Mouse (Mus musculus) embryonic facial prominence, embryonic 14.5 days (tissue): ENCODE data around the gene 4933427I04Rik. TPM values are rescaled to one million over a fixed set of nuclear protein-coding genes. Genes with fewer than 3 reads are reported as not detected.

Experiments
- ATAC-seq: fragments of 200-750 bp; cut with Nextera tagmentation; 2 replicates; pipeline ENCODE4 v1.8.0; 2017; ENCODE audit warnings: low read depth, moderate number of reproducible peaks, moderate TSS enrichment
- DNase-seq: peaks from one replicate; pipeline ENCODE4 v3.0.0-alpha.2; 2015; ENCODE audit warnings: low spot score
- H3K27ac ChIP-seq: fragments of 300-500 bp; sonication (generic); replicated peaks from 2 replicates; pipeline ENCODE4 v1.5.1; 2014; ENCODE audit warnings: low read depth, mild to moderate bottlenecking, low read length, moderate library complexity
- H3K27me3 ChIP-seq: fragments of 300-500 bp; sonication (generic); replicated peaks from 2 replicates; pipeline ENCODE4 v1.6.1; 2014; ENCODE audit warnings: low read length; ENCODE audit not compliant: control insufficient read depth, insufficient read depth
- H3K36me3 ChIP-seq: fragments of 300-500 bp; sonication (generic); 2 replicates; pipeline ENCODE4 v1.6.1; 2014; ENCODE audit warnings: low read length, mixed read lengths; ENCODE audit not compliant: control insufficient read depth, insufficient read depth
- H3K4me1 ChIP-seq: fragments of 300-500 bp; sonication (generic); 2 replicates; pipeline ENCODE4 v1.6.1; 2014; ENCODE audit warnings: antibody characterized with exemption, low read length; ENCODE audit not compliant: control insufficient read depth, insufficient read depth
- H3K4me2 ChIP-seq: fragments of 300-500 bp; sonication (generic); 2 replicates; pipeline ENCODE4 v1.6.1; 2014; ENCODE audit warnings: low read depth, mild to moderate bottlenecking, low read length, moderate library complexity, mixed read lengths
- H3K4me3 ChIP-seq: fragments of 300-500 bp; sonication (generic); 2 replicates; pipeline ENCODE4 v1.5.1; 2014; ENCODE audit warnings: low read depth, mild to moderate bottlenecking, low read length
- H3K9ac ChIP-seq: fragments of 300-500 bp; sonication (generic); 2 replicates; pipeline ENCODE4 v1.6.1; 2014; ENCODE audit warnings: low read depth, mild to moderate bottlenecking, low read length, moderate library complexity, mixed read lengths
- H3K9me3 ChIP-seq: fragments of 300-500 bp; sonication (generic); 2 replicates; pipeline ENCODE4 v1.6.1; 2016; ENCODE audit warnings: low read length; ENCODE audit not compliant: control insufficient read depth
- WGBS: fragments of 180-500 bp; shearing (Covaris S2); extraction: QIAGEN DNeasy Blood & Tissue Kit; methylation state at CpG from one replicate; pipeline ENCODE4 v1.1.7; 2014; 5-methylcytosine and 5-hydroxymethylcytosine counted together
- polyA plus RNA-seq: library from polyadenylated mRNA; unstranded; fragments of >200 nt; fragmentation: Nextera tagmentation; extraction: Ambion mirVana; gene quantifications from 2 replicates; pipeline ENCODE4 v1.2.1, GENCODE M21; 2014

The 4933427I04Rik gene
- polyA plus RNA-seq, 1 experiment from 2014 or later: not detected

DNA sequence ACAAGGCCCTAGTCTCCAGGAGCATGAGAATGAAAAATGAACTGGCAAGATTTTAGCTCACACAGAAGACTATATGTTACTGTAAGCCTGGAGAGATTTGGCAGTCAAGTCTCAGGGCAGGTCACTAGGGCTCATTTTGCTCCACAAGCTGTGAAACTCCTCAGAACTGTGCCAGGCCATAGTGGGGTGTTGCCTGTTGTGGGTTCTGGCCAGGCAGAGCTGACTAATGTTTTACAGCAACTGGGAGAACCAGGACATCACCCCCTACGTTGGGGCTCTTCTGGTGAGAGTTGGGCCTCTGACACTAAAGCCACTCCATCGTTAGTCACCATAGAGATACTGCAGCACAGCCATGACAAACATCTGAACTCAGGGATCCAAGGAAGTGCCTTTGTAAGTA, 324 bp downstream of the 4933427I04Rik start:
- Histone ChIP-seq H3K36me3 (no peaks in the 10 kb centered on the region), H3K9ac (no peak overlapping the region), H3K9me3 (no peaks in the 10 kb centered on the region), H3K4me3 (no peak overlapping the region), H3K27me3 (no peaks in the 10 kb centered on the region), H3K4me1 (no peaks in the 10 kb centered on the region), H3K4me2 (no peak overlapping the region), H3K27ac (no peak overlapping the region)
- 62% methylated on average over 2 of the region's 2 CpGs for WGBS
- ATAC-seq: no peak
- no peak for DNase-seq

GRCm38 (mm10) chr4:123860621-123861020, 1.1 kb downstream of the 4933427I04Rik start:
- DNase-seq (no peak), ATAC-seq (no peak)
- WGBS: 83% methylated on average over 5 of the region's 5 CpGs
- no peak overlapping the region for H3K9ac ChIP-seq
- H3K36me3 ChIP-seq: no peaks in the 10 kb centered on the region
- H3K27ac ChIP-seq: no peak overlapping the region
- no peak overlapping the region for H3K4me3 ChIP-seq
- no peaks in the 10 kb centered on the region for H3K9me3 ChIP-seq
- H3K4me1 ChIP-seq: no peaks in the 10 kb centered on the region
- no peaks in the 10 kb centered on the region for H3K27me3 ChIP-seq
- no peak overlapping the region for H3K4me2 ChIP-seq

DNA sequence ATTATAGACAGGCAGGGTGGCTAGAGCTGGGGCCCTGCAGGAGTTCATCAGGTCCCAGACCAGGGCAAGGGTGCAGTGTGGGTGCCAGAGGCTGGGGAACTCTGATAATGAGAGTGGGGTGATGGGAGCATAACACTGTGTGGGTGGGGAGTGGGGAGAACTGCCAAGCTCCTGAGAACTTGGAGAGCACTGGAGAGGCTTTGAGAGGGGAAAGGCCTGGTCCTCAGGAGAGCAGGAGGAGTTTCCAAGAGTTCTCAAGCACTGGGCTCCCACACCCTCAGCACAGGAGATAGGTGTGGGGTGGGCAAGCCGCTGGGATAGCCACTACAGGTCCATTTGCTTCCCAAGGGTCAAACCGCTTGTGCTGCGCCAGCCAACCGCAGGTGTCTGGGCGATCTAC, 34.2 kb downstream of the 4933427I04Rik start:
- ATAC-seq (no peak), DNase-seq (no peak)
- Histone ChIP-seq H3K4me3 (no peak overlapping the region), H3K27me3 (no peaks in the 10 kb centered on the region), H3K4me2 (no peak overlapping the region), H3K4me1 (no peaks in the 10 kb centered on the region), H3K27ac (no peak overlapping the region), H3K9ac (no peak overlapping the region), H3K36me3 (no peaks in the 10 kb centered on the region), H3K9me3 (no peaks in the 10 kb centered on the region)
- WGBS: 86% methylated on average over 5 of the region's 5 CpGs

DNA sequence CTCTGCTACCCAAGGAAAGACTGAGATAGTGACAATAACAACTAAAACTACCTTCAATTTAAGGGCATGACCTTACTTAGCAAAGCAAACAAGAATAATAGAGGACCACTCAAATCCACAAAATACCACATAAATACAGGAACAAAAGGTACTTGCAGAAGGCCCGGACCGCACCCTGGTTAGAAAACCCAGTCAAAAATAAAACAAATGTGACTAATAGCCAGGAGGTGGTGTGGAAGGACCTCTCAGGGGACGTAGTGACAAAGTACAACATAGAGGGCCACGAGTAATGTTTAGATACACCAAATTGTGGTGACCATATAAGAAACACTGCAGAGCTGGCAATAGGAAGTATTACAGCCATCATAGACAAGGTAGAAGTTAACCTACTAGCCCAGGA, 34.8 kb downstream of the 4933427I04Rik start:
- no peak for DNase-seq
- no peaks in the 10 kb centered on the region for H3K36me3 ChIP-seq
- no peaks in the 10 kb centered on the region for H3K4me1 ChIP-seq
- no peak overlapping the region for H3K4me2 ChIP-seq
- 82% methylated on average over 4 of the region's 4 CpGs for WGBS
- H3K27ac ChIP-seq: no peak overlapping the region
- no peaks in the 10 kb centered on the region for H3K9me3 ChIP-seq
- ATAC-seq: no peak
- no peak overlapping the region for H3K9ac ChIP-seq
- H3K27me3 ChIP-seq: no peaks in the 10 kb centered on the region
- no peak overlapping the region for H3K4me3 ChIP-seq

DNA sequence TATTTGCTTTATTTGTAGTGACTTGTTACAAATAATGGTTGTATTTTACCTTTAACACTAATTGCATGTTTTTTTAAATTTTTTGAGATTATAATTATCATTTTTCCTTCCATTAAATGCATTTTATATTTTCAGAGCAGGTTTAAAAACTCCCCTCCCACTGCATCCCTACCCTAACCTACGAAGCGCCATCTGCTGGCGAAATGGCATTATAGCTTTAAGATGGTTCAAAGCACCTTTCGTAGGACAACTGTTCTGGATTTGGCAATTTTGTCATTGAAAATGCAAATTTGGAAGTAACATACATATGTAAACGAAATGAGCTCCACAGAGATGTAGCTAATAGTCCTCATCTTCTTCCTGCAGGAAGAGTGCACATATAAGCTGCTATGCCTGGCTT, 39.2 kb downstream of the 4933427I04Rik start:
- no peak for ATAC-seq
- no peaks in the 10 kb centered on the region for H3K36me3 ChIP-seq
- H3K27ac ChIP-seq: no peak overlapping the region
- DNase-seq: peak; percentile 59
- H3K4me2 ChIP-seq: no peak overlapping the region
- WGBS: 12% methylated on average over 5 of the region's 5 CpGs
- H3K9ac ChIP-seq: no peak overlapping the region
- H3K4me3 ChIP-seq: no peak overlapping the region
- H3K27me3 ChIP-seq: no peaks in the 10 kb centered on the region
- no peaks in the 10 kb centered on the region for H3K4me1 ChIP-seq
- no peaks in the 10 kb centered on the region for H3K9me3 ChIP-seq

DNA sequence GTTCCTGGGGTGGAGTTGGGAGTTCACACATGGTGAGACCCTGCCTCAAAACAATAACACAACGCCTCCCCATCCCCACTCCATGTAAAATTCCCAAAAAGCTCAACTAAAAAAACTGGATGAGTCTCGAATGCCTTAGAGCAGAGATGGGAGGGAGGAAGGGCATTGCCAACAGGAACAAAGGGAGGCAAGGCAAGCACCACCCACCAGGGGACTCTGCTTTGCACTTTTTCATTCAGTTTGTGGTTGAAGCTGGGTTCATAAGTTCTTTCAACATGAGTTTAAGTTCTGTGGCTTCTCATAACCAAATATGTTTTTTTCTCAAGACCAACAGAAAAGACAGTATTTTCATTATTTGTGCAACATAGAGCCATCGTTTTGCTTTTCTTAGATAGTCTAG, 44.0 kb downstream of the 4933427I04Rik start:
- Histone ChIP-seq H3K9me3 (no peaks in the 10 kb centered on the region), H3K4me3 (no peak overlapping the region), H3K9ac (no peak overlapping the region), H3K27me3 (no peaks in the 10 kb centered on the region), H3K36me3 (peaks cover under 1% of the 10 kb centered on the region; the same call in 1 of the 2 replicates), H3K4me2 (peak overlapping the region; percentile 76; the same call in 1 of the 2 replicates), H3K4me1 (peaks cover 7% of the 10 kb centered on the region; the same call in 1 of the 2 replicates), H3K27ac (no peak overlapping the region)
- no peak for ATAC-seq
- WGBS: 75% methylated on average over 3 of the region's 3 CpGs
- no peak for DNase-seq

DNA sequence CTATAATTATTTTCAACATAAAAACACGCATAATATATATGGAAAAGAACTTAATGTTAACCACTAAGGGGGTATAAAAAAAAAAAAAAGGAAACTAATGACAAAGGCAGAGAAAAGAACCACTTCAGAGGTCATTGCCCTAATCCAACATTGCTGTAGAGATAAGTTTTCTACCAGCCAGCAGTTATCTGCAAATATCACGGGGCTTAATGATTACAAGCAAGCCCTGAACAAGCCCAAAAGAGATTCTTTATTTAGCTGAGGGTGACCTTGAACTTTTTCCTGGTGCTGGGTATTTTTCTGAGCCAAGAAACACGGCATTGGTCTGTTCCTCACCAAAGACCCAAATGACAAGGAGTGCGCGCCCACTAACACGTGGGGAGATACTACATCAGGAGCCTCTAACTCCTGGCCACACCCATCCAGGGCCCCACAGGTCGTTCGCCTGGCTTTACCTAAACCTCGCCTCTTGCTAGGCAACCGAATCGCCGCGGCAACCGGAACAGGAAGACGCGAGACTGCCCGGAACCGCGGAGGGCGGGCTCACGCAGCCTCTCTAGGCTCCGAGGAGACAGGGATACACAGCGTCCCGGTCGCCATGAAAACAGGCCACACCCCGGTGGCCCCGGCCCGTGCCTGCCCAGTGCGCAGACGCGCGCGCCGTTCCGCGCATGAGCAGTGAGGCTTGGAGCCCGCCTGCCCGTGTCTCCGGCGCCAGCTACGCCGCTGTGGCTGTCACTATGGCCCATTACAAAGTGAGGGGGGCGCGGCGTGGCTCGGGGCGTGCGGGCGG, 45.0 kb downstream of the 4933427I04Rik start, which contains the start of gene Mycbp:
TSS of gene Mycbp (plus strand) at position 500 of the 793 bp plus-strand sequence.
- H3K27me3 ChIP-seq: no peaks in the 10 kb centered on the region
- WGBS: 3% methylated on average over 14 of the region's 49 CpGs

DNA sequence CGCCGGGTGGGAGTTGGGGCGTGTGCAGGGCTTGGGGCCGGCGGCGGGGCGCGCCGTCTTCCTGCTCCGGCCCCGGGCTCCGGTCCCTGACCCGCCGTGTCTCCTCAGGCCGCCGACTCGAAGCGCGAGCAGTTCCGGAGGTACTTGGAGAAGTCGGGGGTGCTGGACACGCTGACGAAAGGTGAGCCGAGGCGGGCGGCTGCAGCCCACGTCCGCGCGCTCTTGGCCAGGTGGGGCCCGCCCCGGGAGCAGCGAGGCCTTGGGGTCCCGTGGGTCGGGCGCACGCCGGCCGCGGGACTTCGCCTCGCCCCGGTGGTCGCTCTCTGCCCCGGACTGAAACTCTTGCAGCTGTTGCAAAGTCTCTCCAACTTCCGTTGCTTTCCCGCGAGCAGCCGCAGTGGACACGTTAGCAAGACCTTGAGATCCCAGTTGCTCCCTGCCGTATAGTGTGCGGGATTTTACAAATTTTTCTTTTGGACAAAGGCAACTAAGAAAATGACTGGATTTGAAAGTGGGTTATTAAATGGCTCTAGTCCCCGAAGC, 45.7 kb downstream of the 4933427I04Rik start:
- peak; percentile 48 for DNase-seq
- peaks cover 7% of the 10 kb centered on the region; the same call in 1 of the 2 replicates for H3K4me1 ChIP-seq
- peaks cover 18% of the 10 kb centered on the region; the same call in 1 of the 2 replicates for H3K36me3 ChIP-seq
- no peak; the same call in 1 of the 2 replicates for ATAC-seq
- H3K4me3 ChIP-seq: peak overlapping the region; percentile 80
- no peaks in the 10 kb centered on the region for H3K27me3 ChIP-seq
- no peaks in the 10 kb centered on the region for H3K9me3 ChIP-seq
- H3K27ac ChIP-seq: peak overlapping the region; percentile 83
- H3K4me2 ChIP-seq: peak overlapping the region; percentile 76
- WGBS: under 1% methylated on average over 14 of the region's 53 CpGs
- peak overlapping the region; percentile 85 for H3K9ac ChIP-seq

More for the DNA sequence above, 45.0 kb downstream of the 4933427I04Rik start, which contains the start of gene Mycbp:
- Histone ChIP-seq H3K4me3 (peak within 1 kb of the TSS; percentile 80), H3K9ac (peak within 1 kb of the TSS; percentile 85), H3K9me3 (no peaks in the 10 kb centered on the region), H3K27ac (peak within 1 kb of the TSS; percentile 83), H3K36me3 (peaks cover 11% of the 10 kb centered on the region; the same call in 1 of the 2 replicates), H3K4me1 (peaks cover 7% of the 10 kb centered on the region; the same call in 1 of the 2 replicates), H3K4me2 (peak within 1 kb of the TSS; percentile 76)
- ATAC-seq (peak; percentile 100), DNase-seq (peak; percentile 99)
